Mouse (Mus musculus): Measurements from ENCODE around the gene Gtf2a2. TPM values are rescaled to one million over a fixed set of nuclear protein-coding genes. Genes with fewer than 3 reads are reported as not detected.
A peak's percentile ranks its signal among the peaks of the same experiment; 100 is the strongest.
"Not testable (repeated sequence)": the region's sequence is repeated elsewhere in the genome, so short reads cannot be mapped to it uniquely, and the experiment has no call there.

Gtf2a2 gene
- polyA plus RNA-seq, 1 experiment from 2014 or later = 208 TPM

GRCm38 (mm10) chr9:69999318-69999717, 13.0 kb upstream of the Gtf2a2 start:
- Histone ChIP-seq H3K9ac (replicated peaks) (no peak overlapping the region), H3K4me3 (no peak overlapping the region), H3K4me2 (replicated peaks) (no peak overlapping the region), H3K27me3 (no peaks in the 10 kb centered on the region), H3K27ac (replicated peaks) (no peak overlapping the region), H3K4me1 (no peaks in the 10 kb centered on the region), H3K9me3 (no peaks in the 10 kb centered on the region), H3K36me3 (peaks cover 80% of the 10 kb centered on the region)
- no peak for ATAC-seq (replicated peaks)
- 81% methylated on average over 1 of the region's 1 CpGs for WGBS

DNA sequence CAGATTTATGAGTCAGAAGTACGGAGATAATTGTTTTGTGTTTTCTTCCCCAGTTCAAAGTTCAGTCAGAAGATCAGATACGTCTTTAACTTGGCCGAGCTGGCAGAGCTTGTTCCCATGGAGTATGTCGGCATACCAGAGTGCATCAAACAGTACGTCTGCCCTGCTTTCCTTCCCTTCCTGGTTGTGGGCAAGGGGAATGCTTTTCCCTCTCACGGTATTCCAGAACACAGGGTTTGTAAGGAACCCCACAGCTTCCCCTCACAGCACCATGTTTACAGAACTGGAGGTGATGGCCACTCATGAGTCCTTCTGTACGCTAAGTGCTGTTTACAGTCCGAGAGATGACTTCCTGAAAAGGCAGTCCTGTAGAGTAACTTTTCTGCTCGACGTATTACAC, 8.8 kb upstream of the Gtf2a2 start:
- Histone ChIP-seq H3K27ac (replicated peaks) (no peak overlapping the region), H3K4me2 (replicated peaks) (no peak overlapping the region), H3K36me3 (peaks cover 83% of the 10 kb centered on the region), H3K9ac (replicated peaks) (no peak overlapping the region), H3K4me1 (no peaks in the 10 kb centered on the region), H3K27me3 (no peaks in the 10 kb centered on the region), H3K4me3 (no peak overlapping the region), H3K9me3 (no peaks in the 10 kb centered on the region)
- no peak for ATAC-seq (replicated peaks)
- 94% methylated on average over 10 of the region's 10 CpGs for WGBS

- Histone ChIP-seq H3K9me3 (no peaks in the 10 kb centered on the region), H3K4me1 (peaks cover 2% of the 10 kb centered on the region; the same call in 1 of the 2 replicates), H3K4me2 (replicated peaks) (no peak overlapping the region), H3K27ac (replicated peaks) (no peak overlapping the region), H3K4me3 (no peak overlapping the region), H3K9ac (replicated peaks) (no peak overlapping the region), H3K27me3 (no peaks in the 10 kb centered on the region), H3K36me3 (peaks cover 68% of the 10 kb centered on the region)
- no peak for ATAC-seq (replicated peaks)
- whole genome bisulfite sequencing = 94% methylated on average over 5 of the region's 5 CpGs
These were observed 5.4 kb upstream of the Gtf2a2 start for GRCm38 (mm10) chr9:70006984-70007383.

GRCm38 (mm10) chr9:70007506-70008248, 4.7 kb upstream of the Gtf2a2 start:
- 93% methylated on average over 14 of the region's 14 CpGs for WGBS

GRCm38 (mm10) chr9:70009754-70010304, 2.5 kb upstream of the Gtf2a2 start:
- H3K9me3 ChIP-seq = no peaks in the 10 kb centered on the region
- H3K27ac ChIP-seq (replicated peaks) = no peak overlapping the region
- peaks cover 43% of the 10 kb centered on the region for H3K36me3 ChIP-seq
- H3K4me1 ChIP-seq = peaks cover 23% of the 10 kb centered on the region
- H3K27me3 ChIP-seq = no peaks in the 10 kb centered on the region
- WGBS = 92% methylated on average over 8 of the region's 8 CpGs
- no peak overlapping the region for H3K9ac ChIP-seq (replicated peaks)
- H3K4me3 ChIP-seq = no peak overlapping the region
- H3K4me2 ChIP-seq (replicated peaks) = no peak overlapping the region
- no peak for ATAC-seq (replicated peaks)

More at GRCm38 (mm10) chr9:70007506-70008248, 4.7 kb upstream of the Gtf2a2 start:
- Histone ChIP-seq H3K36me3 (peaks cover 61% of the 10 kb centered on the region), H3K27ac (replicated peaks) (no peak overlapping the region), H3K4me2 (replicated peaks) (no peak overlapping the region), H3K9me3 (no peaks in the 10 kb centered on the region), H3K4me3 (no peak overlapping the region), H3K4me1 (peaks cover 4% of the 10 kb centered on the region; the same call in 1 of the 2 replicates), H3K27me3 (no peaks in the 10 kb centered on the region), H3K9ac (replicated peaks) (no peak overlapping the region)
- ATAC-seq (replicated peaks) = no peak

DNA sequence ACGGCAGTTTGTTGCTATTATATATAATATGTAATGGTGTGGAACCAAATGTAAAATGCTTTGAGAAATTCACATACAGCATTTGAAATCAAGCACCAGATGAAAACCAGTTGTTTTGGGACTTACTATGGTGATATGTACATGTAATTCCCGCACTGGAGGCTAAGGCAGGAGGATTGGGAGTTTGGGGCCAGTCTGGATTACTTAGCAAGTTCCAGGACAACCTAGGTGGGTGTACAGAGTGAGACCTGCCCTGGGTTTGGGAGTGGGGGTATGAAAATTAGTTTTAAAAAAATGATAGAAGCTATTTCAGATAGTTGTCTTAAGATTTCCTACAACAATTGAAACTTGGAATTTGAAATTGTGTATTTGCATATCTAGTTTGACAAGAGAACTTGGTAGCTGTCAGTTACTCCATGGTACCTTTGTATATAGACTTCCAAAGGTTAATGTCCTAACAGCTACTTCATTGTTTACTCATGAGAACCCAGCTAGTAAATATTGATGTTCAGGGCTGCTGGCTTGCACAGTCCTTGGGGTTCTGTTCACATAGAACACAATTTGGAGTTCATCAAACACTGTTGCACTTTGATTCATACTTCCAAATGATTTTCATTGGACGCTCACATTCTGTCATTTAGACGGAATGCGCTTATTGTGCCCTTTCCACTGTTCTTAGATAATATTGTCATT, 1.4 kb upstream of the Gtf2a2 start:
- H3K4me1 ChIP-seq = peaks cover 23% of the 10 kb centered on the region
- peaks cover 38% of the 10 kb centered on the region for H3K36me3 ChIP-seq
- no peaks in the 10 kb centered on the region for H3K27me3 ChIP-seq
- H3K9ac ChIP-seq (replicated peaks) = no peak overlapping the region
- ATAC-seq (replicated peaks) = no peak
- H3K9me3 ChIP-seq = no peaks in the 10 kb centered on the region
- no peak overlapping the region for H3K4me2 ChIP-seq (replicated peaks)
- 96% methylated on average over 5 of the region's 5 CpGs for WGBS
- no peak overlapping the region for H3K27ac ChIP-seq (replicated peaks)
- H3K4me3 ChIP-seq = no peak overlapping the region

GRCm38 (mm10) chr9:70011537-70012407, 578 bp upstream of the Gtf2a2 start:
- 67% methylated on average over 14 of the region's 14 CpGs for WGBS
- Histone ChIP-seq H3K9me3 (no peaks in the 10 kb centered on the region), H3K27me3 (no peaks in the 10 kb centered on the region), H3K36me3 (peaks cover 33% of the 10 kb centered on the region), H3K4me2 (replicated peaks) (peak overlapping the region; percentile 58), H3K4me1 (peaks cover 23% of the 10 kb centered on the region), H3K4me3 (peak overlapping the region; percentile 74), H3K27ac (replicated peaks) (peak overlapping the region; percentile 88), H3K9ac (replicated peaks) (peak overlapping the region; percentile 84)
- ATAC-seq (replicated peaks) = peak; percentile 25

DNA sequence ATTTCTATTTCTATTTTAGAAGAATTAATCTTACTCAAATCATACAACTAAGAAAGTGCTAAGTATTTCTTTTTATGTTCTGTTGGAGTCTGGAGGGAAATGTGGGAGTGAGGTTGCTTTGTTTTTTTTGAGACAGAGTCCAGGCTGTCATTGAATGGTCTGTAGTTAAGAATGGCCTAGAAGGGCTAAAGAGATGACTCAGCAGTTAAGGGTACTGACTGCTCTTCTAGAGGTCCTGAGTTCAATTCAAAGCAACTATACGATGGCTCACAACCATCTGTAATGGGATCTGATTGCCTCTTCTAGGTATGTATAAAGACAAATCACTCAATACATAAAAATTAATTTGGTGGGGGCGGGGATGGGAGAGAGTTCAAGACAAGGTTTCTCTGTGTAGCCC, 3.3 kb downstream of the Gtf2a2 start:
- Histone ChIP-seq H3K4me1 (peaks cover 23% of the 10 kb centered on the region), H3K36me3 (peaks cover 15% of the 10 kb centered on the region), H3K4me2 (replicated peaks) (no peak overlapping the region), H3K27ac (replicated peaks) (no peak overlapping the region), H3K4me3 (no peak overlapping the region), H3K9me3 (no peaks in the 10 kb centered on the region), H3K27me3 (no peaks in the 10 kb centered on the region), H3K9ac (replicated peaks) (no peak overlapping the region)
- ATAC-seq (replicated peaks) = no peak
- 88% methylated on average over 2 of the region's 2 CpGs for WGBS

DNA sequence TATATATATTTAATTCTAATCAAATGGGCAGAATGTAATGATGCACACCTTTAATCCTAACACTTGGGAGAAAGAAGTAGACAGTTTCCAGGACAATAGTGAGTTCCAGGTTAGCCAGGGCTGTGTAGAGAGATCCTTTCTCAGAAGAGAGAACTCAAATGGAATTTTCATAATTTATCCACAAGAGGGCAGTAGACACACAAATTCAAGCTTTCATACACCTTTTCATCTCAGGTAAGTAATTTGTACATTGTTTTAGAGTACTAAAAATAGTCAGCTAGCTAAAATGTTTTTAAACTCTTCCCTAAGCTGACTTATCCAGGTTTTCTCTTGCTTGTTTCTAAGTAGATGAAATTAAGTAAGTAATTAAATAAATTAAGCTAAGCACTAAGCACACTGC, 6.5 kb downstream of the Gtf2a2 start:
- no peak overlapping the region for H3K27ac ChIP-seq (replicated peaks)
- no peak overlapping the region for H3K4me3 ChIP-seq
- H3K4me1 ChIP-seq = peaks cover 10% of the 10 kb centered on the region
- H3K36me3 ChIP-seq = peaks cover 21% of the 10 kb centered on the region
- H3K9ac ChIP-seq (replicated peaks) = no peak overlapping the region
- H3K9me3 ChIP-seq = no peaks in the 10 kb centered on the region
- H3K27me3 ChIP-seq = no peaks in the 10 kb centered on the region
- H3K4me2 ChIP-seq (replicated peaks) = no peak overlapping the region
- no peak for ATAC-seq (replicated peaks)

GRCm38 (mm10) chr9:70021610-70022009, 9.3 kb downstream of the Gtf2a2 start:
- Histone ChIP-seq H3K36me3 (peaks cover 21% of the 10 kb centered on the region), H3K4me1 (no peaks in the 10 kb centered on the region), H3K27me3 (no peaks in the 10 kb centered on the region), H3K4me2 (replicated peaks) (no peak overlapping the region), H3K27ac (replicated peaks) (no peak overlapping the region), H3K9me3 (no peaks in the 10 kb centered on the region), H3K4me3 (no peak overlapping the region), H3K9ac (replicated peaks) (no peak overlapping the region)
- ATAC-seq (replicated peaks) = no peak
- 74% methylated on average over 1 of the region's 1 CpGs for WGBS

DNA sequence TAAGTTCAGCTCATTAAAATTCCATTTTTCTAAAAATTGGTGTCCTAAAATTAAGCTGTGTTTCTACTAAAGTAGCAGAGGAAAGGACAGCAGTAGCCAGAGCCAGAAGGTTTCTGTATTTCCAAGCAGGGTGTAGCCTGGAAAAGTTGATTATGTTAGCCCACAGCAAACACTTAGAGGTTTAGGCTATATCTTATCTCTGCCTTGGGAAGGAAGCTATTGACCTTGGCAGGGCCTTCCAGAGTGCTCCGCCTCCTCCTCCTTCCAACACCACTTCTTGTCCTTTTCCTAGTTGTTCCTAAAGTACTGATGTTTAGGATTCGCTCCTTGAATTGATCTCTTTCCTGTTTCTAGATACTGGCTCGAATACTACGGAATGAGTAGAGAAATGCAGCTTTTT, 9.7 kb downstream of the Gtf2a2 start:
- no peak overlapping the region for H3K9ac ChIP-seq (replicated peaks)
- 95% methylated on average over 4 of the region's 4 CpGs for WGBS
- no peak for ATAC-seq (replicated peaks)

GRCm38 (mm10) chr9:70023615-70024014, 11.3 kb downstream of the Gtf2a2 start:
- H3K27me3 ChIP-seq; H3K4me1 ChIP-seq; ATAC-seq (replicated peaks); H3K27ac ChIP-seq (replicated peaks); H3K9me3 ChIP-seq; H3K4me2 ChIP-seq (replicated peaks); H3K4me3 ChIP-seq; H3K9ac ChIP-seq (replicated peaks): not testable (repeated sequence)
- H3K36me3 ChIP-seq = peaks cover 18% of the 10 kb centered on the region
- 73% methylated on average over 1 of the region's 1 CpGs for WGBS

More for the DNA sequence above, 9.7 kb downstream of the Gtf2a2 start:
- H3K36me3 ChIP-seq = peaks cover 20% of the 10 kb centered on the region
- H3K4me3 ChIP-seq = no peak overlapping the region
- no peaks in the 10 kb centered on the region for H3K4me1 ChIP-seq
- H3K4me2 ChIP-seq (replicated peaks) = no peak overlapping the region
- no peak overlapping the region for H3K27ac ChIP-seq (replicated peaks)
- no peaks in the 10 kb centered on the region for H3K9me3 ChIP-seq
- no peaks in the 10 kb centered on the region for H3K27me3 ChIP-seq

Measured in forebrain, embryonic 15.5 days (tissue).